Mouse (Mus musculus) liver, embryonic 16.5 days (tissue): ENCODE results near the gene Ctnnd1. TPM values are rescaled to one million over a fixed set of nuclear protein-coding genes. Genes with fewer than 3 reads are reported as not detected.

Experiments used
- ATAC-seq: fragments of 200-750 bp; cut with Nextera tagmentation; 2 replicates; pipeline ENCODE4 v1.8.0; 2017; ENCODE audit warnings: low read depth, mild to moderate bottlenecking, moderate number of reproducible peaks, moderate library complexity
- H3K27ac ChIP-seq: fragments of 300-500 bp; sonication (generic); 2 replicates; pipeline ENCODE4 v1.5.1; 2014; ENCODE audit warnings: mild to moderate bottlenecking, low read length
- H3K27me3 ChIP-seq: fragments of 300-500 bp; sonication (generic); 2 replicates; pipeline ENCODE4 v1.6.1; 2014; ENCODE audit warnings: low read depth, low read length, mixed read lengths; ENCODE audit not compliant: control insufficient read depth, insufficient read depth
- H3K36me3 ChIP-seq: fragments of 300-500 bp; sonication (generic); 2 replicates; pipeline ENCODE4 v1.6.1; 2014; ENCODE audit warnings: mild to moderate bottlenecking; ENCODE audit not compliant: control insufficient read depth, insufficient read depth
- H3K4me1 ChIP-seq: fragments of 300-500 bp; sonication (generic); 2 replicates; pipeline ENCODE4 v1.6.1; 2014; ENCODE audit warnings: low read depth, low read length, mixed read lengths; ENCODE audit not compliant: control insufficient read depth
- H3K4me2 ChIP-seq: fragments of 300-500 bp; sonication (generic); 2 replicates; pipeline ENCODE4 v1.6.1; 2014; ENCODE audit warnings: low read depth, low read length, mixed read lengths
- H3K4me3 ChIP-seq: fragments of 300-500 bp; sonication (generic); 2 replicates; pipeline ENCODE4 v1.5.1; 2014; ENCODE audit warnings: low read depth, mild to moderate bottlenecking, low read length
- H3K9ac ChIP-seq: fragments of 300-500 bp; sonication (generic); 2 replicates; pipeline ENCODE4 v1.6.1; 2014; ENCODE audit warnings: low read depth, low read length
- H3K9me3 ChIP-seq: fragments of 300-500 bp; sonication (generic); replicated peaks from 2 replicates; pipeline ENCODE4 v1.6.1; 2016; ENCODE audit warnings: low read length; ENCODE audit not compliant: control insufficient read depth
- WGBS: fragments of 180-500 bp; shearing (Covaris S2); extraction: QIAGEN DNeasy Blood & Tissue Kit; methylation state at CpG from one replicate; pipeline ENCODE4 v1.1.7; 2014; ENCODE audit not compliant: insufficient replicate concordance; 5-methylcytosine and 5-hydroxymethylcytosine counted together
- polyA plus RNA-seq: library from polyadenylated mRNA; unstranded; fragments of >200 nt; fragmentation: Nextera tagmentation; extraction: Ambion mirVana; gene quantifications from 2 replicates; pipeline ENCODE4 v1.2.1, GENCODE M21; 2015

Gene Ctnnd1
- polyA plus RNA-seq, 1 experiment from 2014 or later: 16.0 TPM

GRCm38 (mm10) chr2:84636231-84636741, 14.3 kb downstream of the Ctnnd1 start:
- Histone ChIP-seq H3K9ac (no peak overlapping the region; the same call in 1 of the 2 replicates), H3K4me1 (peaks cover 46% of the 10 kb centered on the region), H3K4me3 (no peak overlapping the region), H3K27ac (peak overlapping the region; percentile 86), H3K4me2 (peak overlapping the region; percentile 17), H3K9me3 (no peaks in the 10 kb centered on the region), H3K27me3 (no peaks in the 10 kb centered on the region), H3K36me3 (no peaks in the 10 kb centered on the region)
- ATAC-seq: peak; percentile 69
- WGBS: 39% methylated on average over 8 of the region's 8 CpGs

DNA sequence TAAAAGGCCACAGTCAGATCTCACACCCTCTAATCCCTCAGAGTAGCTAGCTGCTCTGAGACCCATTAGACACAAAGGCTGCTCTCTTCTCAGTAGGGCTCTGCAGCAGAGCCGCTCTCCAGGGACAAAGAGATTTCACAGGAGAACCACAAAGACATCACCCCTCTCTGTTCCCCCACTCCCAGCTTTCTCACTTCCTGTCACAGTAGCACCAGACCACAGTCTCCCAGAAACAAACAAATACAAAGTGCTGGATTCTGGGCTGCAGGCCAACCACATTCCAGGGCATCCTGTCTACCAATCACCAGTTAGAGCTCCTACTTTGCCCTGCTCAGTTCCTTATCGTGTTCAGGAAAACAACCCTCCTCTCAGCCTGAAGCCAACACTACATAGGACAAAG, 15.0 kb downstream of the Ctnnd1 start:
- no peaks in the 10 kb centered on the region for H3K27me3 ChIP-seq
- 29% methylated on average over 2 of the region's 2 CpGs for WGBS
- H3K9me3 ChIP-seq: no peaks in the 10 kb centered on the region
- H3K9ac ChIP-seq: no peak overlapping the region
- H3K4me1 ChIP-seq: peaks cover 46% of the 10 kb centered on the region
- no peaks in the 10 kb centered on the region for H3K36me3 ChIP-seq
- peak overlapping the region; percentile 17; the same call in 1 of the 2 replicates for H3K4me2 ChIP-seq
- H3K4me3 ChIP-seq: 0 out of 2 replicates have a peak overlapping the region, but pooled peaks have one; percentile 15
- H3K27ac ChIP-seq: peak overlapping the region; percentile 86
- ATAC-seq: peak; percentile 86

GRCm38 (mm10) chr2:84634934-84635482, 15.6 kb downstream of the Ctnnd1 start:
- Histone ChIP-seq H3K9ac (no peak overlapping the region), H3K4me1 (peaks cover 45% of the 10 kb centered on the region), H3K27ac (peak overlapping the region; percentile 86), H3K4me2 (peak overlapping the region; percentile 17; the same call in 1 of the 2 replicates), H3K27me3 (no peaks in the 10 kb centered on the region), H3K4me3 (no peak overlapping the region), H3K9me3 (no peaks in the 10 kb centered on the region), H3K36me3 (no peaks in the 10 kb centered on the region)
- no peak for ATAC-seq
- 23% methylated on average over 4 of the region's 4 CpGs for WGBS

GRCm38 (mm10) chr2:84634006-84634405, 16.6 kb downstream of the Ctnnd1 start:
- peaks cover 41% of the 10 kb centered on the region for H3K4me1 ChIP-seq
- 42% methylated on average over 4 of the region's 4 CpGs for WGBS

GRCm38 (mm10) chr2:84632999-84633398, 17.6 kb downstream of the Ctnnd1 start:
- H3K4me1 ChIP-seq: peaks cover 36% of the 10 kb centered on the region
- H3K36me3 ChIP-seq: no peaks in the 10 kb centered on the region
- peak overlapping the region; percentile 14; the same call in 1 of the 2 replicates for H3K9ac ChIP-seq
- peak overlapping the region; percentile 28; the same call in 1 of the 2 replicates for H3K27ac ChIP-seq
- no peaks in the 10 kb centered on the region for H3K9me3 ChIP-seq
- 0 out of 2 replicates have a peak, but pooled peaks have one; percentile 1 for ATAC-seq
- WGBS: 2% methylated on average over 3 of the region's 3 CpGs
- H3K27me3 ChIP-seq: no peaks in the 10 kb centered on the region
- no peak overlapping the region for H3K4me3 ChIP-seq
- peak overlapping the region; percentile 32; the same call in 1 of the 2 replicates for H3K4me2 ChIP-seq

More at GRCm38 (mm10) chr2:84634006-84634405, 16.6 kb downstream of the Ctnnd1 start:
- Histone ChIP-seq H3K27ac (0 out of 2 replicates have a peak overlapping the region, but pooled peaks have one; percentile 21), H3K9ac (no peak overlapping the region), H3K9me3 (no peaks in the 10 kb centered on the region), H3K4me2 (no peak overlapping the region), H3K36me3 (no peaks in the 10 kb centered on the region), H3K27me3 (no peaks in the 10 kb centered on the region), H3K4me3 (no peak overlapping the region)
- ATAC-seq: no peak

DNA sequence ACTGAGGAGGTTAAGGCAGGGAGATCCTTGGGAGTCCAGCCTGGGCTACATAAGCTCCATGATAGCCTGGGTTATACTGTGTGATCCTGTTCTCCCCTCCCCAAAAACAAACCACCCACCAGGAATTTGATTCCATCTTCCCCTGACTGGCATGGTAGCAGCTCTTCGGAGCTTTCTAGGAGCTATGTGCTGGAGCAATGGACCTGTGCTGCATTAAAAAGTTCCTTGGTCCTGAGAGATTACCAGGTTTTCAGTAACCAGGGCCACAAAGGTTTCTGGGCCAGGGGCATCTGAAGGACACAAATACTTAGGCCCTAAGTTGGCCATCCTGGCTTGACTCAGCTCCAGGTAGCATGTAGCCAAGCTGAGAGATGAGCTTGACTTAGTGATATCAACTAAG, 18.6 kb downstream of the Ctnnd1 start:
- no peak for ATAC-seq
- H3K4me3 ChIP-seq: no peak overlapping the region
- H3K4me1 ChIP-seq: peaks cover 33% of the 10 kb centered on the region
- no peak overlapping the region for H3K27ac ChIP-seq
- no peak overlapping the region for H3K4me2 ChIP-seq
- 81% methylated on average over 1 of the region's 1 CpGs for WGBS
- no peaks in the 10 kb centered on the region for H3K36me3 ChIP-seq
- H3K9ac ChIP-seq: no peak overlapping the region
- no peaks in the 10 kb centered on the region for H3K27me3 ChIP-seq
- no peaks in the 10 kb centered on the region for H3K9me3 ChIP-seq

- peak overlapping the region; percentile 63; the same call in 1 of the 2 replicates for H3K27ac ChIP-seq
- H3K36me3 ChIP-seq: no peaks in the 10 kb centered on the region
- H3K9me3 ChIP-seq: no peaks in the 10 kb centered on the region
- WGBS: 59% methylated on average over 3 of the region's 3 CpGs
- H3K27me3 ChIP-seq: no peaks in the 10 kb centered on the region
- H3K4me3 ChIP-seq: no peak overlapping the region
- ATAC-seq: peak; percentile 58; the same call in 1 of the 2 replicates
- H3K4me2 ChIP-seq: no peak overlapping the region
- no peak overlapping the region; the same call in 1 of the 2 replicates for H3K9ac ChIP-seq
- H3K4me1 ChIP-seq: peaks cover 28% of the 10 kb centered on the region
Observed at GRCm38 (mm10) chr2:84627036-84627435, 23.5 kb downstream of the Ctnnd1 start.

DNA sequence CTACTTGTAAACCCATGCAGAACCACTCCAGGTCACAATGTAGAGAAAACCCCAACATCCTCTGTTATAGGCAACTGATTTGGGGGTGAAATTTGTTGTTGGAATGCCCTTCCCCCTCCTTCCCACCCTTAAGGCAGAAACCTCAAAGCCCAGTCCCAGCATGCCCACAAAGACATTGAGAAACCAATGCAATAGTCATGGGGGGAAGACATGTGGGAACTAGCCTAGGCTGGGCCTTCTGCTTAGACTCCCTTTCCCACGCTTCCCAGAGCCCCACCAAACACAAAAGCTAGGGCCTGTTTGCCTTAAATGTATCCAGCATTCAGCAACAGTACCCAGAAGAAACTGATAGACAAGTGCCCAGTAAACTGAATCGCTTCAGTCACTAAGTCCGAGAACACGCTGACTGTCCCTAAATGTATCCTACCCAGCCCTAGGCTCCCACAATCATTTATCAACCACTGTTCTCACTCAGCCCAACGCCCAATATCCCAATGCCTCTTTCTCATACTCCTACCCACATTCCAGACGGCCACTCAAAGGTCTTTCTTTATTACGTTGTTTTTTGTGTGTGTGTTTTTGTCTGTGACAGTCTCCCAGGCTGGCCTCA, 24.1 kb downstream of the Ctnnd1 start:
- ATAC-seq: peak; percentile 46; the same call in 1 of the 2 replicates
- 68% methylated on average over 7 of the region's 7 CpGs for whole genome bisulfite sequencing

DNA sequence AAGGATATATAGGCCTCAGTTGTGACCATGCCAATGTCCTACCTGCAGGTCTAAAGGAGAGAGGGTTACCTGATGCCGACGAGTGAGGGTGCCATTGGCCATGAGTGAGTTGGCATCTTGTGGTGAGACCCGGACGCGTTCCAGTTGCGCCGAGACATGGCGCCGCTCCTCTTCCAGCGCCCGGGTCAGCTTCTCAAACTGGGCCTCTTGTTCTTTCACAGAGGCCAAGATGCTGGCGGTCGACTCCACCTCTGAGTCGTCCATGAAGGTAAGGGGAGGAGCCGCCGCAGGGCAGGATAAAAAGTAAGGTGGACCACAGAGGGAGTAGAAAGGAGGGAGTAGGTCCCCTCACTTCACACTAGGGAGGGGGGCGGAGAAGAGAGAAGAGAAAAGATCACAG, 26.4 kb downstream of the Ctnnd1 start:
- Histone ChIP-seq H3K27me3 (no peaks in the 10 kb centered on the region), H3K9ac (no peak overlapping the region), H3K4me3 (no peak overlapping the region), H3K4me1 (peaks cover 27% of the 10 kb centered on the region), H3K36me3 (peaks cover 7% of the 10 kb centered on the region), H3K9me3 (no peaks in the 10 kb centered on the region), H3K27ac (peak overlapping the region; percentile 16; the same call in 1 of the 2 replicates), H3K4me2 (no peak overlapping the region)
- ATAC-seq: no peak
- 87% methylated on average over 17 of the region's 17 CpGs for WGBS

More for the DNA sequence above, 24.1 kb downstream of the Ctnnd1 start:
- Histone ChIP-seq H3K36me3 (no peaks in the 10 kb centered on the region), H3K27ac (peak overlapping the region; percentile 22), H3K4me3 (no peak overlapping the region), H3K9me3 (no peaks in the 10 kb centered on the region), H3K4me1 (peaks cover 27% of the 10 kb centered on the region), H3K4me2 (no peak overlapping the region), H3K27me3 (no peaks in the 10 kb centered on the region), H3K9ac (no peak overlapping the region)
